Mouse (Mus musculus) hematopoietic stem cell, adult 5-6 weeks (primary cell): ENCODE results near the gene Fam178b. TPM values are rescaled to one million over a fixed set of nuclear protein-coding genes. Genes with fewer than 3 reads are reported as not detected.

ENCODE experiments used
- ATAC-seq, 2 experiments: fragments of 125-278 bp in 1 of 2; replicated peaks in 1 of 2; 2 replicates each; pipeline ENCODE4 v1.8.0; 2016 to 2017; ENCODE audit warnings: inconsistent platforms in 2 of 2, mild to moderate bottlenecking in 2 of 2, moderate number of reproducible peaks in 2 of 2, low read depth in 1 of 2, moderate TSS enrichment in 1 of 2; ENCODE audit not compliant: low FRiP score in 2 of 2, poor library complexity in 2 of 2, severe bottlenecking in 2 of 2, insufficient read depth in 1 of 2, low TSS enrichment in 1 of 2
- total RNA-seq: library from RNA; stranded (forward); fragments of 172-1452, 232-1000 nt; gene quantifications from 2 replicates; pipeline ENCODE4 v1.2.3, GENCODE M21; 2017

The Fam178b gene
- total RNA-seq, 1 experiment from 2014 or later = not detected

GRCm38 (mm10) chr1:36529274-36529673 is 153.7 kb downstream of the Fam178b start:
- no peak for ATAC-seq

DNA sequence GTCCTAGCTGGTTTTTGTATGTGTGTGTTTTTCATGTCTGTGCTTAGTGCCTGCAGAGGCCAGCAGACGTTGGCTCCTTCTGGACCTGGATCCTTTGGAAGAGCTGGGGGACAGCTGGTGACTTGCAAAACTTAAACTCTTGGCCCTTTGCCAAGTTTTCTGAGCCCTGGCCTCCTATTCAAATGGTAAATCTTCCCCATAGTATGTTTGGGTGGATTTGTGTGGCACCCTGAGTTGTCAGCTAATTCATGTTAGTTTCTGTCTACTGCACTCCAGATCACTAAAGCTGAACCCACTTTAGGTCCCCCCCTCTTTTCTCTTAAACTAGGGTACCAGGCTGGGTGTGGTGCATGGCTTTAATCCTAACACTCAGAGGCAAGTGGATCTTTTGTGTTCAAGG is 154.6 kb downstream of the Fam178b start:
- ATAC-seq = no peak

GRCm38 (mm10) chr1:36526903-36527302 is 156.1 kb downstream of the Fam178b start:
- ATAC-seq = no peak

DNA sequence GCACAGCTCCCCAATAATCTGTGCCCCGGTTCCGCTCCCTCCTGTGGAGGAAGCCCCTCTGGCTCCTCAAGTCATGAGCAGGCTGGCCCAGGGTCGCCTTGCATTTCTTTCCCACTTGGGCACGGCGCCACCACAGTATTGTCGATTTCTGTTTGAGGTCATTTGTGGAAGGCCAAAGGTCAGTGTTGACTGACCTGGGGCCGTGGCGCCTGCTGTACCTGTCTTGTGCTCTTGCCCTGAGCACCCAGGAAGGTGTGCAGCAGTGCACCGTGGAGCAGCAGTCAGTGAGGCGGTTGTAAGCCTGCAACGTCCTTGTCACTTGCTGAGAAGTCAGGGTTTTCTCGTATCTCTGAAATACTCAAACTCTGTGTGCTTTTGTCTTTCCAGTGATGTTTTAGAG is 157.2 kb downstream of the Fam178b start:
- no peak for ATAC-seq

- ATAC-seq = no peak
Observed at GRCm38 (mm10) chr1:36524058-36524457, 158.9 kb downstream of the Fam178b start.

- no peak for ATAC-seq
Observed at GRCm38 (mm10) chr1:36523332-36524013, 159.5 kb downstream of the Fam178b start.

- ATAC-seq = no peak
Observed at GRCm38 (mm10) chr1:36522210-36522609, 160.8 kb downstream of the Fam178b start.

GRCm38 (mm10) chr1:36519626-36520025 is 163.4 kb downstream of the Fam178b start:
- no peak for ATAC-seq

GRCm38 (mm10) chr1:36518259-36518658 is 164.7 kb downstream of the Fam178b start:
- ATAC-seq = no peak

GRCm38 (mm10) chr1:36513718-36514117 is 169.3 kb downstream of the Fam178b start:
- no peak for ATAC-seq

DNA sequence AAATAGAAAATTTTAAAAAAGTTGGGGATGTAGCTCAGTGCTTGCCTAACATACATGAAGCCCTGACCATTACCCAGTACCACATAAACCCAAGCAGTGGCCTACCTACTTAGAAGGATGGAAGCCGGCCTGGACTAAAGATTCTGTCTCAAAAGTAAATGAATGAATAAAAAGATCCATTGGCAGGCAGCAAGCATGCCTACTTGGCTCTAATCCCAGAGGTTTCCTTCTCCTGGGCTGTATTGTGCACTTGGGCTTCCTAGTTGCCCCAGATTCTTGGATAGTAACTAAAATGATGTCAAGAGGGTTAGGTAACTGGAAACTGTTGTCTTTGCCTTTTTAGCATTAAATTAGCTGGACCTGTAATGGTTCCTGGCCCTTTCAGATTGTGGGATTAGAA is 169.7 kb downstream of the Fam178b start:
- ATAC-seq = no peak

DNA sequence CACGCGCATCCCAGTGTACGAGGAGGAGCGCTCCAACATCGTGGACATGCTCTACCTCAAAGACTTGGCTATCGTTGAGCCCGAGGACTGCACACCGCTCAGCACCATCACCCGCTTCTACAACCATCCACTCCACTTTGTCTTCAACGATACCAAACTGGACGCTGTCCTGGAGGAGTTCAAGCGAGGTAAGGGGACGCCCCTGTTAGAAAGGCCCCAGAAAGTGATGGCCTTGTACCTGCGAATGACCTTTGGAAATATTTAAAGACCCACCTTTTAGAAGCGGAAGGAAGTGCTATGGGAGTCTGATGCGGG is 170.1 kb downstream of the Fam178b start:
- ATAC-seq = no peak

Other genes with a start within 250 kb of the Fam178b start
- 5.6 and 7.1 TPM in 2 replicates for gene Lman2l, start 237.9 kb downstream of the Fam178b start, total RNA-seq
- gene Cnnm4, start 211.6 kb downstream of the Fam178b start, total RNA-seq = 8.7 and 9.6 TPM in 2 replicates
- gene Cnnm3, start 171.3 kb downstream of the Fam178b start, total RNA-seq = 9.4 and 14.3 TPM in 2 replicates
- gene Ankrd23, start 146.3 kb downstream of the Fam178b start, total RNA-seq = 8.9 and 12.8 TPM in 2 replicates
- gene Gm42417, start 143.8 kb downstream of the Fam178b start, total RNA-seq = 2.7 and 4.4 TPM in 2 replicates
- 4.7 and 9.0 TPM in 2 replicates for gene Ankrd39, start 135.7 kb downstream of the Fam178b start, total RNA-seq
- gene Sema4c, start 124.8 kb downstream of the Fam178b start, total RNA-seq = 1.9 and 3.7 TPM in 2 replicates
- 317 and 437 TPM in 2 replicates for gene Cox5b, start 8.3 kb upstream of the Fam178b start, total RNA-seq
- not detected in 2 replicates for gene 4933424G06Rik, start 27.0 kb upstream of the Fam178b start, total RNA-seq
- 45.0 and 61.4 TPM in 2 replicates for gene Actr1b, start 31.2 kb upstream of the Fam178b start, total RNA-seq
- gene Zap70, start 78.6 kb upstream of the Fam178b start, total RNA-seq = 0.40 and 0.94 TPM in 2 replicates